Mouse (Mus musculus) sigmoid colon, adult 10 weeks (tissue): ENCODE data around the gene Itgb4. TPM values are rescaled to one million over a fixed set of nuclear protein-coding genes. Genes with fewer than 3 reads are reported as not detected.

Experiments
- polyA plus RNA-seq: library from polyadenylated mRNA; stranded (reverse); fragments of 350-450 nt; fragmentation: Illumina TruSeq; extraction: RNeasy Lipid Tissue Mini Kit (QIAGEN cat#74804); gene quantifications from one replicate; pipeline ENCODE4 v1.2.3, GENCODE M21; 2014; ENCODE audit warnings: low read depth, low replicate concordance

Gene Itgb4
- 1.3 TPM for polyA plus RNA-seq

GRCm38 (mm10) chr11:115974309-115975082 is at the start of gene Itgb4:
Gene Itgb4, plus strand, starts transcription at chr11:115974709.

GRCm38 (mm10) chr11:115933108-115933746 is 41.3 kb upstream of the Itgb4 start, which contains the start of the genes Sap30bp and Recql5:
Gene Sap30bp, plus strand, starts transcription at chr11:115933282.
Gene Recql5, minus strand, starts transcription at chr11:115933477.

GRCm38 (mm10) chr11:116012262-116012947 is 37.9 kb downstream of the Itgb4 start, which contains the start of gene Galk1:
Gene Galk1, minus strand, starts transcription at chr11:116012719.

GRCm38 (mm10) chr11:116027756-116028155 is 53.2 kb downstream of the Itgb4 start, which contains the start of gene H3f3b:
Gene H3f3b, minus strand, starts transcription at chr11:116027962.

GRCm38 (mm10) chr11:116030088-116030897 is 55.8 kb downstream of the Itgb4 start, which contains the start of gene Unk:
Gene Unk, plus strand, starts transcription at chr11:116030322.

Other genes starting within 250 kb of the Itgb4 start
- gene Tmem94, start 209.3 kb upstream of the Itgb4 start, polyA plus RNA-seq, result 1.4 TPM
- gene Caskin2, start 161.1 kb upstream of the Itgb4 start, polyA plus RNA-seq, result 1.3 TPM
- not detected for gene Tsen54, start 160.0 kb upstream of the Itgb4 start, polyA plus RNA-seq
- gene Llgl2, start 150.7 kb upstream of the Itgb4 start, polyA plus RNA-seq, result 8.3 TPM
- gene Myo15b, start 116.3 kb upstream of the Itgb4 start, polyA plus RNA-seq, result 34.7 TPM
- not detected for gene Smim5, start 74.7 kb upstream of the Itgb4 start, polyA plus RNA-seq
- 23.0 TPM for gene Smim6, start 62.7 kb upstream of the Itgb4 start, polyA plus RNA-seq
- gene Sap30bp, start 41.4 kb upstream of the Itgb4 start, polyA plus RNA-seq, result 6.4 TPM
- gene Recql5, start 41.2 kb upstream of the Itgb4 start, polyA plus RNA-seq, result 2.3 TPM
- not detected for gene Galk1, start 38.0 kb downstream of the Itgb4 start, polyA plus RNA-seq
- gene H3f3b, start 53.3 kb downstream of the Itgb4 start, polyA plus RNA-seq, result 1,501 TPM
- 2.3 TPM for gene Unk, start 55.6 kb downstream of the Itgb4 start, polyA plus RNA-seq
- 0.22 TPM for gene Unc13d, start 103.3 kb downstream of the Itgb4 start, polyA plus RNA-seq
- gene Wbp2, start 112.3 kb downstream of the Itgb4 start, polyA plus RNA-seq, result 15.4 TPM
- gene Trim47, start 152.5 kb downstream of the Itgb4 start, polyA plus RNA-seq, result 0.28 TPM
- 6.8 TPM for gene Trim65, start 156.4 kb downstream of the Itgb4 start, polyA plus RNA-seq
- 2.1 TPM for gene Mrpl38, start 164.2 kb downstream of the Itgb4 start, polyA plus RNA-seq
- gene Fbf1, start 193.5 kb downstream of the Itgb4 start, polyA plus RNA-seq, result 6.6 TPM
- 2.0 TPM for gene Ten1, start 224.1 kb downstream of the Itgb4 start, polyA plus RNA-seq
- gene Acox1, start 224.3 kb downstream of the Itgb4 start, polyA plus RNA-seq, result 174 TPM